Mouse (Mus musculus) liver, postnatal 0 days (tissue): ENCODE measurements around the gene Wdfy2. TPM values are rescaled to one million over a fixed set of nuclear protein-coding genes. Genes with fewer than 3 reads are reported as not detected.
A peak's percentile ranks its signal among the peaks of the same experiment; 100 is the strongest.

Source experiments
- ATAC-seq: fragments of 200-750 bp; cut with Nextera tagmentation; 2 replicates; pipeline ENCODE4 v1.8.0; 2017; ENCODE audit warnings: mild to moderate bottlenecking, moderate library complexity
- DNase-seq: peaks from one replicate; pipeline ENCODE4 v3.0.0-alpha.2; 2016
- H3K27ac ChIP-seq: fragments of 300-500 bp; sonication (generic); 2 replicates; pipeline ENCODE4 v1.5.1; 2014; ENCODE audit warnings: antibody characterized with exemption, moderate library complexity, mild to moderate bottlenecking, low read depth
- H3K27me3 ChIP-seq: fragments of 300-500 bp; sonication (generic); 2 replicates; pipeline ENCODE4 v1.6.1; 2014; ENCODE audit warnings: low read length, control low read depth, mixed read lengths; ENCODE audit not compliant: insufficient read depth
- H3K36me3 ChIP-seq: fragments of 300-500 bp; sonication (generic); replicated peaks from 2 replicates; pipeline ENCODE4 v1.6.1; 2014; ENCODE audit warnings: mild to moderate bottlenecking, control low read depth, low read length, moderate library complexity, mixed read lengths; ENCODE audit not compliant: insufficient read depth
- H3K4me1 ChIP-seq: fragments of 300-500 bp; sonication (generic); 2 replicates; pipeline ENCODE4 v1.6.1; 2014; ENCODE audit warnings: antibody characterized with exemption, mild to moderate bottlenecking, control low read depth; ENCODE audit not compliant: insufficient read depth
- H3K4me2 ChIP-seq: fragments of 300-500 bp; sonication (generic); 2 replicates; pipeline ENCODE4 v1.6.1; 2014; ENCODE audit warnings: low read depth, mild to moderate bottlenecking, low read length, moderate library complexity, mixed read lengths
- H3K4me3 ChIP-seq: fragments of 300-500 bp; sonication (generic); 2 replicates; pipeline ENCODE4 v1.5.1; 2014; ENCODE audit warnings: low read depth, low read length
- H3K9ac ChIP-seq: fragments of 300-500 bp; sonication (generic); replicated peaks from 2 replicates; pipeline ENCODE4 v1.6.1; 2014; ENCODE audit warnings: mild to moderate bottlenecking, moderate library complexity
- H3K9me3 ChIP-seq: fragments of 300-500 bp; sonication (generic); 2 replicates; pipeline ENCODE4 v1.6.1; 2016; ENCODE audit warnings: mild to moderate bottlenecking, control low read depth, low read length, mixed read lengths
- CTCF ChIP-seq: sonication (generic); IDR thresholded peaks from 2 replicates; pipeline ENCODE4 v1.5.1; 2016; ENCODE audit warnings: antibody characterized with exemption, low read depth
- EP300 ChIP-seq: IDR thresholded peaks from 2 replicates; pipeline ENCODE4 v1.6.1; 2016; ENCODE audit warnings: antibody characterized with exemption, low read depth, mild to moderate bottlenecking
- WGBS: fragments of 180-500 bp; shearing (Covaris S2); extraction: QIAGEN DNeasy Blood & Tissue Kit; methylation state at CpG from one replicate; pipeline ENCODE4 v1.1.7; 2014; ENCODE audit not compliant: insufficient replicate concordance; 5-methylcytosine and 5-hydroxymethylcytosine counted together
- polyA plus RNA-seq: library from polyadenylated mRNA; unstranded; fragments of >200 nt; fragmentation: Nextera tagmentation; extraction: Ambion mirVana; gene quantifications from 2 replicates; pipeline ENCODE4 v1.2.1, GENCODE M21; 2015

Wdfy2 gene
- polyA plus RNA-seq, 1 experiment from 2014 or later, result 2.0 TPM

- peak; percentile 78 for ATAC-seq
- H3K27ac ChIP-seq, result peak overlapping the region; percentile 66
- 54% methylated on average over 7 of the region's 7 CpGs for WGBS
These were observed 41.4 kb downstream of the Wdfy2 start for GRCm38 (mm10) chr14:62878634-62879430.

DNA sequence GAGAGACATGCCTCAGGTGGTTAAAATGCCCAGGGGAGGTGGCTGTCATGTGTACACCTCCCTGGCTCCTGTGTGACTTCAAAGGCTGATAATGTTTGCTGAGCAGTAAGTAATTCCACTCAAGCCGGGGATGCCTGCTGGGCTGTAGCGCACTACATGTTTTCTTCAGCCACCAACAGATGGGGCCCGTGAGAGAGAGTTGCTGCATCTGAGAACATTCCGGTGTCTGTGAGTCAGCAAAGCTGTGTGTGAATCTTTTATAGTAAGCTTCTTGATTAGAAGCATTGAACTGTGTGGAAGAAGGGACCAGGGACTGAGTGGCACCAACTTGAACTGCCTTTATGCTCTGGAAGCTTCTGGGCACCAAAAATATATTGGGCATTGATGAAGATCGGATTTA, 42.0 kb downstream of the Wdfy2 start:
- Histone ChIP-seq H3K4me2 (no peak overlapping the region), H3K27me3 (no peaks in the 10 kb centered on the region), H3K27ac (peak overlapping the region; percentile 66; the same call in 1 of the 2 replicates), H3K4me3 (no peak overlapping the region), H3K4me1 (peaks cover 41% of the 10 kb centered on the region), H3K9me3 (no peaks in the 10 kb centered on the region), H3K9ac (0 out of 2 replicates have a peak overlapping the region, but pooled peaks have one; percentile 18), H3K36me3 (no peaks in the 10 kb centered on the region)
- DNase-seq (peak; percentile 70), ATAC-seq (peak; percentile 52)
- TF ChIP-seq CTCF (peak; percentile 75), EP300 (no peak)
- 19% methylated on average over 5 of the region's 5 CpGs for WGBS

More at GRCm38 (mm10) chr14:62878634-62879430, 41.4 kb downstream of the Wdfy2 start:
- no peaks in the 10 kb centered on the region for H3K9me3 ChIP-seq
- H3K9ac ChIP-seq, result 0 out of 2 replicates have a peak overlapping the region, but pooled peaks have one; percentile 18
- H3K4me1 ChIP-seq, result peaks cover 38% of the 10 kb centered on the region
- H3K4me2 ChIP-seq, result peak overlapping the region; percentile 48
- DNase-seq, result no peak
- no peaks in the 10 kb centered on the region for H3K36me3 ChIP-seq
- no peak overlapping the region for H3K4me3 ChIP-seq
- no peaks in the 10 kb centered on the region for H3K27me3 ChIP-seq
- TF ChIP-seq EP300, result no peak
- TF ChIP-seq CTCF, result no peak

DNA sequence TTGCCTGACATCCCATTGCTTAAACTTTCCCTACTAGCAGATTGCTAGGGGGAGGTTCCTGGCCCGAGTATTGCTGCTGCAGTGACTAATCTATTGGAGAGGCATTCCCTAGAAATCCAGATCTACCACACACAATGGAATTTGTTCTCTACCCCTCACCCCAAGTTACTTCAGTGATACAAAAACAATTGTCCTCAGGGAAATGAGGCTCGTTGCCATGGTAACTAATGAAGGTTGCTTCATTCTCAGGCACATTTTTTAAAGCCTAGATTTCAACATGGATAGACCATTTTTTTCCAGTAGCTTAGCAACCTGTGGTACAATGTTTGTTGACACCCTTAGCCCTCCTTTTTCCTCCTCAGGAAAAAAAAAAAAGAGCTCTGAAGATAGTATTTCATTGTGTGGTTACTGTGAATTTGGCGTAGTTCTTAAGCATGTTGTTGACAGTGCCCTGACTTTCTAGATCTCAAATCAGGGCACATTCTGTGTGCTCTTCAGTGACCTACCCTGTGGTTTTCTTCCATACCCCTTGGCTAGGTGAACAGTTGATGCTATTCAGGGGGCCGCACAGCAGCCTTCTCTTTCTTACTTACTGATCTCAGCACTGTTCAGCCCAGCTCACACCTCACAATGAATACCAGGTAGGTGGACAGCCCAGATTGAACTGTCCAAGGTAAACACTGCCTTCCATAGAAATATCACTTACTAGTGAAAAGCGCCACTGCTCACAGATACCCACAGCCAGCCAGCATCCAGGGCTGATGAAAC, 42.8 kb downstream of the Wdfy2 start:
- no peak overlapping the region for H3K9ac ChIP-seq
- no peaks in the 10 kb centered on the region for H3K9me3 ChIP-seq
- H3K4me1 ChIP-seq, result peaks cover 48% of the 10 kb centered on the region
- DNase-seq, result no peak
- no peak for ATAC-seq
- H3K27ac ChIP-seq, result peak overlapping the region; percentile 39; the same call in 1 of the 2 replicates
- H3K36me3 ChIP-seq, result no peaks in the 10 kb centered on the region
- H3K4me3 ChIP-seq, result no peak overlapping the region
- H3K4me2 ChIP-seq, result no peak overlapping the region
- WGBS, result 67% methylated on average over 5 of the region's 5 CpGs
- no peaks in the 10 kb centered on the region for H3K27me3 ChIP-seq
- TF ChIP-seq CTCF, result no peak

GRCm38 (mm10) chr14:62882061-62882614, 44.7 kb downstream of the Wdfy2 start:
- Histone ChIP-seq H3K4me3 (no peak overlapping the region), H3K9ac (no peak overlapping the region), H3K4me2 (no peak overlapping the region), H3K4me1 (peaks cover 43% of the 10 kb centered on the region), H3K9me3 (no peaks in the 10 kb centered on the region), H3K27me3 (no peaks in the 10 kb centered on the region), H3K27ac (no peak overlapping the region), H3K36me3 (no peaks in the 10 kb centered on the region)
- ATAC-seq, result no peak
- WGBS, result 51% methylated on average over 4 of the region's 4 CpGs
- TF ChIP-seq CTCF (peak; percentile 28; the same call in 1 of the 2 replicates), EP300 (no peak)
- no peak for DNase-seq

DNA sequence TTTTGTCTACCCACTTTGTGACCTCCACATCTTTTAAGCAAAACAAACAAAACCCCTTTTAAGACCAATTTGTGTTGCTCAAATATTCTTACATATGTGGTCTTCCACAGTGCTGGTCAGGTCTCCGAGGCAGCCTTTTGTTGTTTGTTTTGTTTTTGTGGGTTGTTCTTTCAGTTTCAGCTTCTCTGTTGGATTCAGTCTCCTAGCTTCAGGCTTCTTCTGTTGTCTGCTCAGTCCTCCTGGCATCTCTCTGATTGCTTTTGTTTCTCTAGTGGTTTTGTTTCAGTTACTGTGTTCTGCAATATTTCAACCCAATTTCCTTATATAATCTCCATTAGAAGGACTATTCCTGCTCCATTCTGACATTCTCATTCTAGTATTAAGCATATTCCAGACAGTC, 46.1 kb downstream of the Wdfy2 start:
- Histone ChIP-seq H3K9me3 (no peaks in the 10 kb centered on the region), H3K9ac (no peak overlapping the region), H3K27me3 (no peaks in the 10 kb centered on the region), H3K4me2 (no peak overlapping the region), H3K27ac (0 out of 2 replicates have a peak overlapping the region, but pooled peaks have one; percentile 39), H3K4me1 (peaks cover 32% of the 10 kb centered on the region), H3K36me3 (no peaks in the 10 kb centered on the region), H3K4me3 (no peak overlapping the region)
- WGBS, result 49% methylated on average over 1 of the region's 1 CpGs
- TF ChIP-seq EP300 (no peak), CTCF (no peak)
- ATAC-seq, result no peak
- DNase-seq, result no peak

DNA sequence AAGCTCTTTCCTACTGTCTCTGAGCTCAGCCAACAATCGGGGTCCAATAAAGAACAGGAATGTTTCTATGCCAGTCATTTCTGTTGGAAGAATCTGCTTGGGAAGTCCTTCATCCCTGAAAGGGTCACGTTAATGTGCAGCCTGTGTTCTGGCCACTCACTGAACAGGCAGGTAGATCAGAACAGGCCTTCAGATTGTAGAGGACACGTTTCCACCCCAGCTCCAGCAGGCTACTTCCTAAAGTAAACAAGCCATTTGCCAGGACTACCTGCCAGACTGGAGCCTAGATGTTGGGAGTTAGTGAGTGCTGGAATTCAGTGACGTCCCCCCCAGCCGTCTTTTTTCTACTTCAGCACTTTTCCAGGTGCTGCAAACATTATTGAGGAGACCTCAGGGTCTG, 46.7 kb downstream of the Wdfy2 start:
- peak overlapping the region; percentile 39; the same call in 1 of the 2 replicates for H3K27ac ChIP-seq
- 0 out of 2 replicates have a peak, but pooled peaks have one; percentile 28 for ATAC-seq
- 51% methylated on average over 5 of the region's 5 CpGs for WGBS

More for the DNA sequence above, 46.7 kb downstream of the Wdfy2 start:
- Histone ChIP-seq H3K4me1 (peaks cover 26% of the 10 kb centered on the region), H3K36me3 (no peaks in the 10 kb centered on the region), H3K4me2 (no peak overlapping the region), H3K9me3 (no peaks in the 10 kb centered on the region), H3K27me3 (no peaks in the 10 kb centered on the region), H3K9ac (no peak overlapping the region), H3K4me3 (no peak overlapping the region)
- no peak for DNase-seq
- TF ChIP-seq EP300, result no peak
- TF ChIP-seq CTCF, result no peak
